Mouse (Mus musculus) liver, adult 2 months (tissue): ENCODE results near the gene Ush1g. TPM values are rescaled to one million over a fixed set of nuclear protein-coding genes. Genes with fewer than 3 reads are reported as not detected.

Experiments used
- DNase-seq: peaks from one replicate; pipeline ENCODE4 v3.0.0-alpha.2; 2011; ENCODE audit warnings: low read depth, low spot score; ENCODE audit errors: extremely low read depth
- H3K27ac ChIP-seq: fragments of 200-500 bp; replicated peaks from 2 replicates; pipeline ENCODE4 v1.5.1; 2012; ENCODE audit warnings: low read depth, mild to moderate bottlenecking, control low read depth, inconsistent platforms, low read length; ENCODE audit not compliant: insufficient read depth
- H3K27me3 ChIP-seq: fragments of 200-500 bp; 2 replicates; pipeline ENCODE4 v1.6.1; 2012; ENCODE audit warnings: mild to moderate bottlenecking, moderate library complexity, low read length, inconsistent platforms; ENCODE audit not compliant: control insufficient read depth, insufficient read depth
- H3K36me3 ChIP-seq: fragments of 200-500 bp; 2 replicates; pipeline ENCODE4 v1.6.1; 2012; ENCODE audit warnings: low read length, inconsistent platforms; ENCODE audit not compliant: control insufficient read depth, insufficient read depth
- H3K4me1 ChIP-seq: fragments of 200-500 bp; 2 replicates; pipeline ENCODE4 v1.6.1; 2011; ENCODE audit warnings: low read length; ENCODE audit not compliant: control insufficient read depth, insufficient read depth
- H3K4me3 ChIP-seq: fragments of 200-500 bp; 2 replicates; pipeline ENCODE4 v1.5.1; 2011; ENCODE audit warnings: low read depth, mild to moderate bottlenecking, control low read depth, low read length, moderate library complexity; ENCODE audit not compliant: insufficient read depth
- H3K79me2 ChIP-seq: fragments of 200-500 bp; 2 replicates; pipeline ENCODE4 v1.6.1; 2012; ENCODE audit warnings: inconsistent platforms, mild to moderate bottlenecking, low read length, moderate library complexity; ENCODE audit not compliant: control insufficient read depth, insufficient read depth
- H3K9ac ChIP-seq: fragments of 200-500 bp; 2 replicates; pipeline ENCODE4 v1.6.1; 2012; ENCODE audit warnings: low read depth, mild to moderate bottlenecking, control low read depth, inconsistent platforms, low read length
- CTCF ChIP-seq: fragments of 200-500 bp; IDR thresholded peaks from 2 replicates; pipeline ENCODE4 v1.5.1; 2011; ENCODE audit warnings: low read depth, low read length, control low read depth
- POLR2A ChIP-seq: fragments of 200-500 bp; IDR thresholded peaks from 2 replicates; pipeline ENCODE4 v1.6.1; 2011; ENCODE audit warnings: low read length, control low read depth; ENCODE audit not compliant: insufficient read depth; ENCODE audit errors: extremely low read depth
- WGBS: fragments of 180-500 bp; shearing (Covaris S2); methylation state at CpG from one replicate; pipeline ENCODE4 v1.1.7; 2018; 5-methylcytosine and 5-hydroxymethylcytosine counted together
- polyA plus RNA-seq: library from polyadenylated mRNA; depleted of rRNA; stranded (reverse); fragments of >200 nt; gene quantifications from 2 replicates; pipeline ENCODE4 v1.2.3, GENCODE M21; 2012
- total RNA-seq: library from RNA; depleted of rRNA; stranded (reverse); fragments of >200 nt; gene quantifications from 2 replicates; pipeline ENCODE4 v1.2.3, GENCODE M21; 2014

Ush1g gene
- total and polyA plus RNA-seq, 2 experiments = 0.28 to 0.50 TPM

DNA sequence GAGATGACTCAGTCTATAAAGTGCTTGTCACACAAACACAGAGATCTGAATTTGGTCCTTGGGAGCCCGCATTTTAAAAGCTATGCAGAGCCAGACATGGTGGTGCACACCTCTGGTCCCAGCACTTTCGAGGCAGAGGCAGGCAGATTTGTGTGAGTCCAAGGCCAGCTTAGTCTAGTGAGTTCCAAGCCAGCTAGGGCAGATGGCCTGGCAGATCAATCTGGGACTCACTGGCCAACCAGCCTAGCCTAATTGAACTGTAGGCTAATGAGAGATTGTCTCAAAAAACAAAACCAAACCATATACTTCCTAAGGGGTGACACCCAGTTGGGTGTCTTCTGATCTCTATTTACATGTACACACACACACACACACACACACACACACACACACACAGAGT is 19.4 kb upstream of the Ush1g start:
- no peak overlapping the region for H3K27ac ChIP-seq
- H3K36me3 ChIP-seq = no peaks in the 10 kb centered on the region
- no peaks in the 10 kb centered on the region for H3K4me1 ChIP-seq
- no peak overlapping the region for H3K9ac ChIP-seq
- no peaks in the 10 kb centered on the region for H3K79me2 ChIP-seq
- no peak overlapping the region for H3K4me3 ChIP-seq
- TF ChIP-seq POLR2A = no peak
- no peak for TF ChIP-seq CTCF
- WGBS = 46% methylated on average over 2 of the region's 2 CpGs
- H3K27me3 ChIP-seq = peaks cover 7% of the 10 kb centered on the region; the same call in 1 of the 2 replicates
- no peak for DNase-seq

DNA sequence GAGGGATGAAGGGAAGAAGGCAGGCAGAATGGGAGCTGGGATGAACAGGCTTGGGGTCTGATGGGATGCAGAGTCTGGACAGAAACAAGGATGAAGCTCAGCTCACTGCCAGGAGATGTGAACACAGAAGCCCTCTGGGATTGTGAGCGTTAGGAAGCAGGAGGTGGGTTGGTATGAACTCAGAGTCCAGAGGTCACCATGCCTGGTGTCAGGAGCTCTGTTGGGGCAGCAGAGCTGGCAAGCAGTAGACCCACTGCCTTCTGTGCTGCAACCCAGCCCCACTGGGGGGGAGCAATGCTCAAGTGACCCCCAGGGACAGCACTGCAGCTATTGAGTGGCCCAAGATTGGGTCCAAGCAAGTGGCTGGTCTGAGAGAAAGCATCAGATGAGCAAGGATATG is 16.0 kb upstream of the Ush1g start:
- Histone ChIP-seq H3K4me1 (peaks cover 6% of the 10 kb centered on the region; the same call in 1 of the 2 replicates), H3K9ac (no peak overlapping the region), H3K27me3 (peaks cover 6% of the 10 kb centered on the region; the same call in 1 of the 2 replicates), H3K36me3 (no peaks in the 10 kb centered on the region), H3K79me2 (no peaks in the 10 kb centered on the region), H3K27ac (no peak overlapping the region), H3K4me3 (no peak overlapping the region)
- DNase-seq = no peak
- TF ChIP-seq POLR2A (no peak), CTCF (no peak)
- 25% methylated on average over 1 of the region's 1 CpGs for WGBS

DNA sequence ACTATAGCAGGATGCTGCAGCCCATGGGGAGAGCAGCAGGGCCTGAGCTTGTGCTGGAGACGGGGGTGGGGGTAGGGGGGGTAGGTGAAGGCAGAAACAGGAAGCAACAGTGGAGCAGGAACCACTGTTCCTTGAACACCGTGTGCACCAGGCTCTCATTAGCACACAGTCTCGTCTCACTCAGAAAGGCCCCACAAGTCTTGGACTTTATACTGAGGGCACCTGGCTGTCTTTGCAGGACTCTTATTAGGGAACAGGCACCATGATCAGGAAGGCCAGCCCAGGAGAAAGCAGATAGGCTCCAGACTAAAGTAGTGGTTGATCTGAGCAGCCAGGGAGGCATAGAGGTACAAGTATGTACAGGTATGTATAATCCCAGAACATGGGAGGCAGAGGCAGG is 15.5 kb upstream of the Ush1g start:
- H3K4me3 ChIP-seq = no peak overlapping the region
- peaks cover 6% of the 10 kb centered on the region; the same call in 1 of the 2 replicates for H3K4me1 ChIP-seq
- no peaks in the 10 kb centered on the region for H3K79me2 ChIP-seq
- DNase-seq = no peak
- peaks cover 6% of the 10 kb centered on the region; the same call in 1 of the 2 replicates for H3K27me3 ChIP-seq
- TF ChIP-seq POLR2A = no peak
- no peak for TF ChIP-seq CTCF
- WGBS = 57% methylated on average over 3 of the region's 3 CpGs
- no peak overlapping the region for H3K9ac ChIP-seq
- no peak overlapping the region for H3K27ac ChIP-seq
- no peaks in the 10 kb centered on the region for H3K36me3 ChIP-seq

DNA sequence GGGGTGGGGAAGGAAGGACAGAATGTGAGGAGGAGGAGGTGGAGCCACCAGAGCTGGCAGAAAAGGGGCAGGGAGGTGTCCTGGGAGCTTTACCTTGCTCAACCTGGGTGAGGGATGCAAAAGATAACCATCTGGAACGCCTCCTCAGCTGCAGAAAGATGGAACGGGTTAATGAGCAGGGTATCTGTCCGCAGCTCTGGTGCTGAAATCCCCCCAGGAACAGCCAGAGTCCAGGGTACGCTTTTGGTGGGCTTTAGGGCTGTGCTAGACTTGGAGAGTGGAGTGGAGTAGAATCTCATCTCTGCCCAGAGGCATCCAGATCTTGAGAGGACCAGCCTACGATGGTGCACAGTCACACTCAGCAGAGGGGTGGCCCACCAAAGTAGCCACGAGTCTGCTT is 14.3 kb upstream of the Ush1g start:
- H3K4me3 ChIP-seq = no peak overlapping the region
- WGBS = 30% methylated on average over 6 of the region's 6 CpGs
- DNase-seq = no peak
- no peak overlapping the region for H3K9ac ChIP-seq
- peaks cover 6% of the 10 kb centered on the region; the same call in 1 of the 2 replicates for H3K27me3 ChIP-seq
- no peaks in the 10 kb centered on the region for H3K36me3 ChIP-seq
- no peaks in the 10 kb centered on the region for H3K79me2 ChIP-seq
- no peak overlapping the region for H3K27ac ChIP-seq
- H3K4me1 ChIP-seq = peaks cover 6% of the 10 kb centered on the region; the same call in 1 of the 2 replicates
- TF ChIP-seq CTCF = no peak
- TF ChIP-seq POLR2A = no peak

DNA sequence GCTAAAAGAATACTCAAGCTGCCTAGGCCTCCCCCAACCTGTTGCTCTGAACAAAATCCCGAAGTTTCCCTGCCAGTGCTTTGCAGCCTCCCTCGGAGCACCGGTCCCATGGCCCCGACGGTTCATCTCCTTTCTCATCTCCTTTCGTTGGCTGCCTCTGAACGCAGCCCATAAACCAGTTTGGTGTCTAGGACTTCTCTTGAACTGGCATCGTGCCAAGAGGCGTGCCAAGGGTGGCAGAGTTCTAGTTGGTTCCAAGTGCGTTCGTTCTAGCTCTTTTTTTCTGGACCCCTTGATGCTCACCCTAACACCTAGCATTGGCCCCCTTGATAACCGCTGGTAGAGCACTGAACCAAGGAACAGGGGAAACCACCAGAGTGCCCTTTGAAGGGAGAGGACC is 13.4 kb upstream of the Ush1g start:
- WGBS = 41% methylated on average over 12 of the region's 12 CpGs
- H3K27me3 ChIP-seq = peaks cover 6% of the 10 kb centered on the region; the same call in 1 of the 2 replicates

DNA sequence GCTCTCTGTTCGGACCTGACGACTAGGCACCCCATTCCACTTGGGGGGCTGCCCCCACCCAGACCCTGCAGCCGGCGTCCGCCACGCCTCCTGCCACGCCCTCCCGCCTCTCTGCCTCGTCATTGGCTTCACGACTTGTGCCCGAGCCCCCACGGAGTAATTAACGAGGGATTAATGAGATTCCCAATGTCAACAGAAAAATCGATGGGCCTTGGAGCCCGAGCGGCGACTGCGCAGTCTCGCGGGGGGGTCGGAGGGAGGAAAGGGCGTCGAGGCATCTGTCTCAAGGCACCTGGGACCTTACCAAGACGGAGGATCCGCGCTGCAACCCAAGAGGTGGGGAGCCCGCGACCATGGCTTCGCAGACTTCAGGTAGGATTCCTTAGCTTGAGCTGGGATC is 12.7 kb upstream of the Ush1g start, which contains the start of gene Otop3:
Otop3 (plus strand) TSS at position 201 of the 400 bp plus-strand sequence.
- peaks cover 6% of the 10 kb centered on the region; the same call in 1 of the 2 replicates for H3K27me3 ChIP-seq
- H3K27ac ChIP-seq = no peak within 1 kb of the TSS
- DNase-seq = no peak
- 6% methylated on average over 29 of the region's 29 CpGs for WGBS
- no peaks in the 10 kb centered on the region for H3K36me3 ChIP-seq
- no peak within 1 kb of the TSS for H3K9ac ChIP-seq
- TF ChIP-seq CTCF (no peak), POLR2A (no peak)
- no peak within 1 kb of the TSS for H3K4me3 ChIP-seq
- no peaks in the 10 kb centered on the region for H3K79me2 ChIP-seq
- peaks cover 6% of the 10 kb centered on the region; the same call in 1 of the 2 replicates for H3K4me1 ChIP-seq

More for the DNA sequence above, 13.4 kb upstream of the Ush1g start:
- Histone ChIP-seq H3K36me3 (no peaks in the 10 kb centered on the region), H3K9ac (no peak overlapping the region), H3K4me3 (no peak overlapping the region), H3K27ac (no peak overlapping the region), H3K79me2 (no peaks in the 10 kb centered on the region), H3K4me1 (peaks cover 6% of the 10 kb centered on the region; the same call in 1 of the 2 replicates)
- DNase-seq = no peak
- TF ChIP-seq CTCF (no peak), POLR2A (no peak)
